Mouse (Mus musculus) MEL (cell line): ENCODE measurements around the gene Itpr2. TPM values are rescaled to one million over a fixed set of nuclear protein-coding genes. Genes with fewer than 3 reads are reported as not detected.

Source experiments
- DNase-seq: peaks from one replicate; pipeline ENCODE4 v3.0.0; 2011; ENCODE audit warnings: low read depth, low spot score
- H3K27ac ChIP-seq: 2 replicates; pipeline ENCODE4 v1.5.1; 2012; ENCODE audit warnings: low read depth, mild to moderate bottlenecking, control low read depth, low read length, moderate library complexity; ENCODE audit not compliant: control insufficient read depth
- H3K27me3 ChIP-seq, 2 experiments: fragments of 150-350 bp in 1 of 2; sonication (generic) in 1 of 2; 2 replicates each; pipeline ENCODE4 v1.6.1; 2012; ENCODE audit warnings: low read length in 2 of 2, mild to moderate bottlenecking in 2 of 2, improper control_type of control experiment in 1 of 2, moderate library complexity in 1 of 2; ENCODE audit not compliant: insufficient read depth in 2 of 2, control insufficient read depth in 1 of 2
- H3K36me3 ChIP-seq, 2 experiments: 2 replicates each; pipeline ENCODE4 v1.6.1; 2012 to 2014; ENCODE audit warnings: low read length in 2 of 2, improper control_type of control experiment in 1 of 2, inconsistent platforms in 1 of 2, mild to moderate bottlenecking in 1 of 2; ENCODE audit not compliant: insufficient read depth in 2 of 2, control insufficient read depth in 1 of 2
- H3K4me1 ChIP-seq, 2 experiments: fragments of 150-350 bp in 1 of 2; sonication (generic) in 1 of 2; 2 replicates each; pipeline ENCODE4 v1.6.1; 2012; ENCODE audit warnings: low read length in 2 of 2, improper control_type of control experiment in 1 of 2, mild to moderate bottlenecking in 1 of 2; ENCODE audit not compliant: insufficient read depth in 2 of 2, control insufficient read depth in 1 of 2
- H3K4me3 ChIP-seq, 2 experiments: fragments of 150-350 bp in 1 of 2; sonication (generic) in 1 of 2; 2 replicates each; pipeline ENCODE4 v1.5.1; 2012; ENCODE audit warnings: low read depth in 2 of 2, low read length in 2 of 2, mild to moderate bottlenecking in 2 of 2, moderate library complexity in 2 of 2, control low read depth in 1 of 2, improper control_type of control experiment in 1 of 2; ENCODE audit not compliant: control insufficient read depth in 1 of 2, insufficient read depth in 1 of 2
- H3K79me2 ChIP-seq: 2 replicates; pipeline ENCODE4 v1.6.1; 2012; ENCODE audit warnings: mild to moderate bottlenecking, low read length, moderate library complexity; ENCODE audit not compliant: control insufficient read depth, poor library complexity, insufficient read depth
- H3K9ac ChIP-seq: 2 replicates; pipeline ENCODE4 v1.6.1; 2012; ENCODE audit warnings: low read depth, mild to moderate bottlenecking, control low read depth, low read length, moderate library complexity; ENCODE audit not compliant: control insufficient read depth, poor library complexity, severe bottlenecking
- H3K9me3 ChIP-seq: fragments of 150-350 bp; sonication (generic); replicated peaks from 2 replicates; pipeline ENCODE4 v1.6.1; 2012; ENCODE audit warnings: mild to moderate bottlenecking, low read length, improper control_type of control experiment, moderate library complexity; ENCODE audit not compliant: insufficient read depth
- CHD1 ChIP-seq: IDR thresholded peaks from 2 replicates; pipeline ENCODE4 v1.6.1; 2012; ENCODE audit warnings: low read depth, mild to moderate bottlenecking, inconsistent platforms, low read length, improper control_type of control experiment
- CHD2 ChIP-seq: IDR thresholded peaks from 2 replicates; pipeline ENCODE4 v1.6.1; 2011; ENCODE audit warnings: low read length, improper control_type of control experiment
- CTCF ChIP-seq, 3 experiments: IDR thresholded peaks in 2 of 3; conservative IDR thresholded peaks in 1 of 3; 2 replicates each; pipeline ENCODE4 v1.5.1; 2011 to 2012; ENCODE audit warnings: low read length in 3 of 3, low read depth in 2 of 3, mild to moderate bottlenecking in 2 of 3, improper control_type of control experiment in 1 of 3, inconsistent platforms in 1 of 3, mixed read lengths in 1 of 3, moderate library complexity in 1 of 3; ENCODE audit not compliant: control insufficient read depth in 1 of 3, insufficient read depth in 1 of 3, poor library complexity in 1 of 3, severe bottlenecking in 1 of 3
- E2F4 ChIP-seq: IDR thresholded peaks from 2 replicates; pipeline ENCODE4 v1.6.1; 2011; ENCODE audit warnings: low read depth, low read length, improper control_type of control experiment, borderline replicate concordance
- EP300 ChIP-seq, 2 experiments: IDR thresholded peaks; 2 replicates each; pipeline ENCODE4 v1.6.1; 2011; ENCODE audit warnings: improper control_type of control experiment in 2 of 2, low read length in 2 of 2, low read depth in 1 of 2, mild to moderate bottlenecking in 1 of 2
- ETS1 ChIP-seq: IDR thresholded peaks from 2 replicates; pipeline ENCODE4 v1.6.1; 2012; ENCODE audit warnings: low read depth, mild to moderate bottlenecking, inconsistent platforms, low read length, improper control_type of control experiment, moderate library complexity
- HCFC1 ChIP-seq: IDR thresholded peaks from 2 replicates; pipeline ENCODE4 v1.6.1; 2012; ENCODE audit warnings: low read depth, mild to moderate bottlenecking, inconsistent platforms, low read length, improper control_type of control experiment, moderate library complexity
- MAZ ChIP-seq: IDR thresholded peaks from 2 replicates; pipeline ENCODE4 v1.6.1; 2012; ENCODE audit warnings: low read depth, mild to moderate bottlenecking, inconsistent platforms, low read length, improper control_type of control experiment
- MEF2A ChIP-seq: IDR thresholded peaks from 2 replicates; pipeline ENCODE4 v1.6.1; 2014; ENCODE audit warnings: low read depth, mild to moderate bottlenecking, inconsistent platforms, low read length, improper control_type of control experiment; ENCODE audit not compliant: poor library complexity, insufficient replicate concordance, severe bottlenecking; ENCODE audit errors: extremely low read depth
- MYB ChIP-seq: IDR thresholded peaks from 2 replicates; pipeline ENCODE4 v1.6.1; 2011; ENCODE audit warnings: mild to moderate bottlenecking, low read depth, low read length, improper control_type of control experiment
- NELFE ChIP-seq: IDR thresholded peaks from 2 replicates; pipeline ENCODE4 v1.6.1; 2011; ENCODE audit warnings: low read depth, low read length, improper control_type of control experiment
- NRF1 ChIP-seq: IDR thresholded peaks from 2 replicates; pipeline ENCODE4 v1.6.1; 2014; ENCODE audit warnings: low read depth, mild to moderate bottlenecking, inconsistent platforms, low read length, improper control_type of control experiment, moderate library complexity; ENCODE audit not compliant: poor library complexity, insufficient read depth, severe bottlenecking
- POLR2AphosphoS2 ChIP-seq: IDR thresholded peaks from 2 replicates; pipeline ENCODE4 v1.6.1; 2011; ENCODE audit warnings: low read length, improper control_type of control experiment
- POLR2AphosphoS5 ChIP-seq: IDR thresholded peaks from 2 replicates; pipeline ENCODE4 v1.6.1; 2012; ENCODE audit warnings: low read depth, borderline replicate concordance, mild to moderate bottlenecking, inconsistent platforms, low read length, moderate library complexity, mixed read lengths
- RAD21 ChIP-seq: IDR thresholded peaks from 2 replicates; pipeline ENCODE4 v1.6.1; 2011; ENCODE audit warnings: mild to moderate bottlenecking, low read depth, low read length, improper control_type of control experiment
- RCOR1 ChIP-seq: IDR thresholded peaks from 2 replicates; pipeline ENCODE4 v1.6.1; 2012; ENCODE audit warnings: low read depth, mild to moderate bottlenecking, inconsistent platforms, low read length, improper control_type of control experiment
- SMC3 ChIP-seq: IDR thresholded peaks from 2 replicates; pipeline ENCODE4 v1.6.1; 2011; ENCODE audit warnings: low read depth, low read length, improper control_type of control experiment
- TAL1 ChIP-seq: IDR thresholded peaks from 2 replicates; pipeline ENCODE4 v1.6.1; 2012; ENCODE audit warnings: mild to moderate bottlenecking, inconsistent platforms, low read length, moderate library complexity, mixed read lengths
- TBP ChIP-seq: IDR thresholded peaks from 2 replicates; pipeline ENCODE4 v1.8.0; 2011; ENCODE audit warnings: low read depth, low read length, improper control_type of control experiment
- TCF12 ChIP-seq: IDR thresholded peaks from 2 replicates; pipeline ENCODE4 v1.6.1; 2014; ENCODE audit warnings: low read depth, mild to moderate bottlenecking, inconsistent platforms, low read length, improper control_type of control experiment, moderate library complexity
- UBTF ChIP-seq: IDR thresholded peaks from 2 replicates; pipeline ENCODE4 v1.6.1; 2012; ENCODE audit warnings: low read depth, mild to moderate bottlenecking, inconsistent platforms, low read length, improper control_type of control experiment, moderate library complexity, borderline replicate concordance; ENCODE audit not compliant: insufficient read depth
- USF1 ChIP-seq: IDR thresholded peaks from 2 replicates; pipeline ENCODE4 v1.6.1; 2014; ENCODE audit warnings: low read depth, mild to moderate bottlenecking, inconsistent platforms, low read length, improper control_type of control experiment, moderate library complexity
- USF2 ChIP-seq, 2 experiments: IDR thresholded peaks; 2 replicates each; pipeline ENCODE4 v1.6.1; 2011 to 2012; ENCODE audit warnings: improper control_type of control experiment in 2 of 2, low read length in 2 of 2, borderline replicate concordance in 1 of 2, inconsistent platforms in 1 of 2, low read depth in 1 of 2, mild to moderate bottlenecking in 1 of 2; ENCODE audit not compliant: insufficient read depth in 1 of 2
- ZC3H11A ChIP-seq: IDR thresholded peaks from 2 replicates; pipeline ENCODE4 v1.6.1; 2012; ENCODE audit warnings: low read depth, mild to moderate bottlenecking, inconsistent platforms, low read length, improper control_type of control experiment
- ZMIZ1 ChIP-seq: IDR thresholded peaks from 2 replicates; pipeline ENCODE4 v1.6.1; 2012; ENCODE audit warnings: low read depth, mild to moderate bottlenecking, inconsistent platforms, low read length, improper control_type of control experiment, moderate library complexity
- ZNF384 ChIP-seq: IDR thresholded peaks from 2 replicates; pipeline ENCODE4 v1.6.1; 2012; ENCODE audit warnings: low read depth, mild to moderate bottlenecking, inconsistent platforms, low read length, improper control_type of control experiment
- polyA plus RNA-seq, 2 experiments: library from polyadenylated mRNA; stranded (reverse) in 1 of 2; unstranded in 1 of 2; fragments of >175 nt in 1 of 2; fragments of >200 nt in 1 of 2; gene quantifications; 2 replicates each; pipeline versions ENCODE4 v1.2.1 to v1.2.4; 2012; ENCODE audit warnings: low replicate concordance in 2 of 2, low read depth in 1 of 2; ENCODE audit not compliant: insufficient read length in 2 of 2, insufficient read depth in 1 of 2, missing spikeins in 1 of 2
- total RNA-seq: library from RNA; depleted of rRNA; stranded (reverse); fragments of 300-350 nt; gene quantifications from 2 replicates; pipeline ENCODE4 v1.2.3, GENCODE M21; 2012

Itpr2 gene
- total and polyA plus RNA-seq, 3 experiments = 1.5 to 3.0 TPM; not detected in 1

DNA sequence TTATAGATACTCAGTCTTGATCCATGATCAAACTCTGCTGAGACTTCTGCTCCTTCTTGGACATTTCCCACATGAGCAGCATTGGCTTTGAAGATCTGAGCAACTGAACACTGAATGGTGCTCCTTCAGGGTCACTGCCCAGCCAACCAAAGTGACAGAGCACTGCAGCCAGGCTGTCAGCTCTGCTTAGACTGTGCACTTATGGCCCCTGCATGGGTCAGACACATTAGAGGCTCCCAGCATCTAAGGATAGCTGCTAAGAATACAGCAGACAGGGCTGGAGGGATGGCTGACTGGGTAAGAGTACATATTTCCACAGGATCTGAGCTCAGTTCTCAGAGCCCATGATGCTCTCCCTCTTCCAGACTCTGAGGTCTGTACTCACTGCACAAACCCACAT, 201.1 kb downstream of the Itpr2 start:
- Histone ChIP-seq H3K27me3 (no peaks in the 10 kb centered on the region), H3K4me3 (no peak overlapping the region), H3K4me1 (no peaks in the 10 kb centered on the region), H3K27ac (no peak overlapping the region), H3K9me3 (no peaks in the 10 kb centered on the region), H3K36me3 (no peaks in the 10 kb centered on the region), H3K79me2 (no peaks in the 10 kb centered on the region), H3K9ac (no peak overlapping the region)
- no peak for DNase-seq
- TF ChIP-seq TBP = no peak
- TF ChIP-seq CHD2 = no peak
- no peak for TF ChIP-seq UBTF
- TF ChIP-seq POLR2AphosphoS2 = no peak
- no peak for TF ChIP-seq NRF1
- TF ChIP-seq USF1 = no peak
- no peak for TF ChIP-seq CHD1
- TF ChIP-seq, all 39 proteins: peak for 0

DNA sequence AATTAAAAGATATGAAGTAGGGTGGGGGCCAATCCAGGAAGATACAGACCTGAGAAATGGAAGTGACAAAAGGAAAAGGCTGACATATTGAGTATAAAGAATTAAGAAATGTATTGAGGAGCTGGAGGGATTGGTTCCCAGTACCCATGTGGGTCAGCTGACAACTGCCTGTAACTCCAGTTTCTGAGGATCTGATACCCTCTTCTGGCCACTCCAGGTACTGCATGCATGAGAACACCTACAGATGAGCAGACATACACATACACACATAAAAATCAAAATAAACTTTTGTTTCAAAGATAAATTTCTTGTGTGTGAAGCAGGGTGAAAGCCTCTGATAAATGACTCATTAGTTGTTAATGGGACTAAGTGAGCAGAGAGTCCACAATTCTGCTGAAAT, 203.3 kb downstream of the Itpr2 start:
- Histone ChIP-seq H3K4me3 (no peak overlapping the region), H3K79me2 (no peaks in the 10 kb centered on the region), H3K4me1 (no peaks in the 10 kb centered on the region), H3K9me3 (no peaks in the 10 kb centered on the region), H3K9ac (no peak overlapping the region), H3K36me3 (no peaks in the 10 kb centered on the region), H3K27ac (no peak overlapping the region), H3K27me3 (no peaks in the 10 kb centered on the region)
- DNase-seq = peak; percentile 72
- peak; percentile 49 to 83 (median 78) for TF ChIP-seq CTCF (IDR thresholded peaks at IDR 0.05 in 2 of 3, conservative IDR thresholded peaks at IDR 0.05 in 1 of 3; ENCODE audit: control insufficient read depth in 1 of 3, insufficient read depth in 1 of 3, low read depth in 2 of 3, low read length in 3 of 3, poor library complexity in 1 of 3, severe bottlenecking in 1 of 3)
- 0 out of 4 replicates have a peak, but pooled peaks of 1 of the 2 experiments have one; percentile 11 for TF ChIP-seq USF2 (IDR thresholded peaks at IDR 0.05; ENCODE audit: borderline replicate concordance in 1 of 2, insufficient read depth in 1 of 2, low read depth in 1 of 2, low read length in 2 of 2)
- TF ChIP-seq RAD21 = peak; percentile 82
- TF ChIP-seq MYB = no peak
- TF ChIP-seq NRF1 = no peak
- TF ChIP-seq ZC3H11A = peak; percentile 66
- peak; percentile 73 for TF ChIP-seq SMC3
- peak; percentile 73 for TF ChIP-seq USF1

- no peak overlapping the region for H3K9ac ChIP-seq
- no peaks in the 10 kb centered on the region for H3K36me3 ChIP-seq
- no peak overlapping the region for H3K27ac ChIP-seq
- TF ChIP-seq ZMIZ1 = no peak
- TF ChIP-seq EP300 (IDR thresholded peaks at IDR 0.05; ENCODE audit: low read depth in 1 of 2, low read length in 2 of 2) = no peak
- no peak for TF ChIP-seq MAZ
- TF ChIP-seq MYB = no peak
- TF ChIP-seq RCOR1 = no peak
- no peak for TF ChIP-seq HCFC1
- no peak for TF ChIP-seq ZC3H11A
- no peak for TF ChIP-seq TBP
- no peak for TF ChIP-seq MEF2A
- TF ChIP-seq POLR2AphosphoS5 = no peak
- TF ChIP-seq ETS1 = no peak
- TF ChIP-seq TAL1 = no peak
- TF ChIP-seq NELFE = no peak
- TF ChIP-seq TCF12 = no peak
- TF ChIP-seq E2F4 = no peak
- TF ChIP-seq UBTF = no peak
- TF ChIP-seq ZNF384 = no peak
These were observed 211.0 kb downstream of the Itpr2 start for GRCm38 (mm10) chr6:146291036-146291435.

More at GRCm38 (mm10) chr6:146291036-146291435, 211.0 kb downstream of the Itpr2 start:
- Histone ChIP-seq H3K9me3 (no peaks in the 10 kb centered on the region), H3K79me2 (no peaks in the 10 kb centered on the region), H3K4me3 (no peak overlapping the region), H3K4me1 (no peaks in the 10 kb centered on the region), H3K27me3 (no peaks in the 10 kb centered on the region)
- no peak for DNase-seq
